Mouse (Mus musculus) CH12.LX (cell line): Measurements from ENCODE around the gene Exoc6b. TPM values are rescaled to one million over a fixed set of nuclear protein-coding genes. Genes with fewer than 3 reads are reported as not detected.

Source experiments
- DNase-seq: peaks from one replicate; pipeline ENCODE4 v3.0.0-alpha.2; 2013; ENCODE audit errors: extremely low read depth
- H3K27ac ChIP-seq: 2 replicates; pipeline ENCODE4 v1.5.1; 2012; ENCODE audit warnings: low read depth, mild to moderate bottlenecking, control low read depth, moderate library complexity; ENCODE audit not compliant: insufficient read depth
- H3K27me3 ChIP-seq: replicated peaks from 2 replicates; pipeline ENCODE3; 2012; ENCODE audit warnings: inconsistent platforms
- H3K36me3 ChIP-seq, 2 experiments: replicated peaks in 1 of 2; 2 replicates each; pipeline versions ENCODE3 to v1.6.1; 2012; ENCODE audit warnings: inconsistent platforms in 1 of 2, low read length in 1 of 2, mild to moderate bottlenecking in 1 of 2, mixed read lengths in 1 of 2, moderate library complexity in 1 of 2; ENCODE audit not compliant: control insufficient read depth in 1 of 2, insufficient read depth in 1 of 2
- H3K4me1 ChIP-seq, 2 experiments: 2 replicates each; pipeline ENCODE4 v1.6.1; 2012; ENCODE audit warnings: inconsistent platforms in 1 of 2, moderate library complexity in 1 of 2; ENCODE audit not compliant: insufficient read depth in 2 of 2, control insufficient read depth in 1 of 2
- H3K4me2 ChIP-seq: 2 replicates; pipeline ENCODE4 v1.6.1; 2012; ENCODE audit warnings: low read depth, mild to moderate bottlenecking, control low read depth; ENCODE audit not compliant: poor library complexity, insufficient read depth, severe bottlenecking
- H3K4me3 ChIP-seq, 3 experiments: fragments of 150-350 bp in 1 of 3; sonication (generic) in 1 of 3; replicated peaks in 1 of 3; 2 replicates each; pipeline versions ENCODE3 to v1.5.1; 2011 to 2012; ENCODE audit warnings: low read depth in 2 of 3, low read length in 2 of 3, mild to moderate bottlenecking in 2 of 3, moderate library complexity in 2 of 3, control low read depth in 1 of 3, improper control_type of control experiment in 1 of 3, inconsistent platforms in 1 of 3, mixed read lengths in 1 of 3; ENCODE audit not compliant: poor library complexity in 1 of 3
- H3K79me2 ChIP-seq: replicated peaks from 2 replicates; pipeline ENCODE4 v1.6.1; 2012; ENCODE audit warnings: mild to moderate bottlenecking, moderate library complexity; ENCODE audit not compliant: control insufficient read depth, poor library complexity, insufficient read depth, severe bottlenecking; ENCODE audit errors: extremely low read depth
- H3K9ac ChIP-seq: 2 replicates; pipeline ENCODE4 v1.6.1; 2012; ENCODE audit warnings: low read depth, mild to moderate bottlenecking, control low read depth, moderate library complexity; ENCODE audit not compliant: insufficient read depth
- H3K9me3 ChIP-seq: replicated peaks from 2 replicates; pipeline ENCODE3; 2012; ENCODE audit warnings: low read length, inconsistent platforms, mixed read lengths
- CTCF ChIP-seq, 2 experiments: IDR thresholded peaks in 1 of 2; conservative IDR thresholded peaks in 1 of 2; 2 replicates each; pipeline ENCODE4 v1.5.1; 2011 to 2012; ENCODE audit warnings: low read depth in 2 of 2, low read length in 2 of 2, improper control_type of control experiment in 1 of 2, inconsistent platforms in 1 of 2, mild to moderate bottlenecking in 1 of 2, moderate library complexity in 1 of 2
- E2F4 ChIP-seq: IDR thresholded peaks from 2 replicates; pipeline ENCODE4 v1.6.1; 2011; ENCODE audit warnings: low read depth, low read length, improper control_type of control experiment; ENCODE audit not compliant: insufficient replicate concordance
- ELF1 ChIP-seq: IDR thresholded peaks from 2 replicates; pipeline ENCODE4 v1.6.1; 2014; ENCODE audit warnings: low read depth, mild to moderate bottlenecking, inconsistent platforms, low read length, improper control_type of control experiment
- EP300 ChIP-seq: IDR thresholded peaks from 2 replicates; pipeline ENCODE4 v1.6.1; 2011; ENCODE audit warnings: low read length, improper control_type of control experiment
- ETS1 ChIP-seq: conservative IDR thresholded peaks from 2 replicates; pipeline ENCODE4 v1.6.1; 2012; ENCODE audit warnings: low read depth, mild to moderate bottlenecking, inconsistent platforms, low read length, improper control_type of control experiment, moderate library complexity
- GABPA ChIP-seq: IDR thresholded peaks from 2 replicates; pipeline ENCODE4 v1.6.1; 2012; ENCODE audit warnings: low read depth, low read length, improper control_type of control experiment, inconsistent platforms; ENCODE audit not compliant: insufficient replicate concordance
- KAT2A ChIP-seq: IDR thresholded peaks from 2 replicates; pipeline ENCODE4 v1.6.1; 2012; ENCODE audit warnings: low read length, improper control_type of control experiment, inconsistent platforms; ENCODE audit not compliant: insufficient replicate concordance
- MAFK ChIP-seq: IDR thresholded peaks from 2 replicates; pipeline ENCODE4 v1.6.1; 2011; ENCODE audit warnings: low read length, improper control_type of control experiment; ENCODE audit not compliant: insufficient replicate concordance
- MAX ChIP-seq: IDR thresholded peaks from 2 replicates; pipeline ENCODE4 v1.6.1; 2011; ENCODE audit warnings: low read length, improper control_type of control experiment
- MXI1 ChIP-seq: IDR thresholded peaks from 2 replicates; pipeline ENCODE4 v1.6.1; 2011; ENCODE audit warnings: mild to moderate bottlenecking, low read depth, low read length, improper control_type of control experiment
- NELFE ChIP-seq: IDR thresholded peaks from 2 replicates; pipeline ENCODE4 v1.6.1; 2011; ENCODE audit warnings: low read depth, low read length, improper control_type of control experiment
- NRF1 ChIP-seq: IDR thresholded peaks from 2 replicates; pipeline ENCODE4 v1.6.1; 2014; ENCODE audit warnings: low read depth, mild to moderate bottlenecking, inconsistent platforms, low read length, improper control_type of control experiment, moderate library complexity
- PAX5 ChIP-seq: IDR thresholded peaks from 2 replicates; pipeline ENCODE4 v1.6.1; 2012; ENCODE audit warnings: low read length, inconsistent platforms, mixed read lengths
- POLR2AphosphoS2 ChIP-seq: IDR thresholded peaks from 2 replicates; pipeline ENCODE4 v1.6.1; 2011; ENCODE audit warnings: low read depth, low read length, improper control_type of control experiment
- RAD21 ChIP-seq: IDR thresholded peaks from 2 replicates; pipeline ENCODE4 v1.6.1; 2011; ENCODE audit warnings: low read depth, mild to moderate bottlenecking, low read length, improper control_type of control experiment, moderate library complexity
- SIN3A ChIP-seq: IDR thresholded peaks from 2 replicates; pipeline ENCODE4 v1.6.1; 2012; ENCODE audit warnings: low read length, improper control_type of control experiment, inconsistent platforms
- SMC3 ChIP-seq: IDR thresholded peaks from 2 replicates; pipeline ENCODE4 v1.6.1; 2011; ENCODE audit warnings: low read depth, low read length, improper control_type of control experiment
- UBTF ChIP-seq: IDR thresholded peaks from 2 replicates; pipeline ENCODE4 v1.6.1; 2012; ENCODE audit warnings: low read depth, mild to moderate bottlenecking, inconsistent platforms, low read length, improper control_type of control experiment, moderate library complexity
- USF2 ChIP-seq: conservative IDR thresholded peaks from 2 replicates; pipeline ENCODE4 v1.6.1; 2011; ENCODE audit warnings: low read depth, low read length, improper control_type of control experiment
- ZC3H11A ChIP-seq: IDR thresholded peaks from 2 replicates; pipeline ENCODE4 v1.6.1; 2012; ENCODE audit warnings: low read depth, mild to moderate bottlenecking, inconsistent platforms, low read length, improper control_type of control experiment
- ZMIZ1 ChIP-seq: IDR thresholded peaks from 2 replicates; pipeline ENCODE4 v1.6.1; 2012; ENCODE audit warnings: low read depth, mild to moderate bottlenecking, inconsistent platforms, low read length, improper control_type of control experiment
- dilution Hi-C: fragments of 300-500 bp; cut with MboI; formaldehyde crosslinking; loops from 2 replicates; pipeline ENCODE4 v1.14.3; 2020; ENCODE audit warnings: low sequenced_read_pairs; ENCODE audit not compliant: extremely low pct_unique_long_range_greater_than_20kb, extremely low pct_ligation_motif_present
- in situ Hi-C: fragments of 300-500 bp; cut with MboI; formaldehyde crosslinking; loops from 3 replicates; pipeline ENCODE4 v1.14.3; 2019; ENCODE audit warnings: low sequenced_read_pairs, low pct_ligation_motif_present, low pct_unique_long_range_greater_than_20kb, mixed read lengths
- polyA plus RNA-seq: library from polyadenylated mRNA; unstranded; fragments of >175 nt; gene quantifications from 2 replicates; pipeline ENCODE4 v1.2.1, GENCODE M21; 2012; ENCODE audit warnings: low read depth; ENCODE audit not compliant: insufficient read length
- total RNA-seq, 2 experiments: library from RNA; depleted of rRNA; stranded (reverse); fragments of 300-350 nt in 1 of 2; fragments of >200 nt in 1 of 2; gene quantifications; 2 replicates each; pipeline ENCODE4 v1.2.3; 2012 to 2014

Exoc6b gene
- total and polyA plus RNA-seq, 3 experiments: 1.7 to 5.2 (median 3.5) TPM

GRCm38 (mm10) chr6:84863816-84864375 is 205.4 kb downstream of the Exoc6b start:
- no peaks in the 10 kb centered on the region for H3K36me3 ChIP-seq
- H3K9ac ChIP-seq: no peak overlapping the region
- TF ChIP-seq MXI1 (no peak), UBTF (no peak), SIN3A (no peak), RAD21 (no peak), POLR2AphosphoS2 (no peak), KAT2A (no peak), NELFE (no peak), EP300 (no peak), ELF1 (no peak), ZMIZ1 (no peak), E2F4 (no peak), ZC3H11A (no peak)
- H3K4me1 ChIP-seq: no peaks in the 10 kb centered on the region
- H3K4me3 ChIP-seq: no peak overlapping the region
- no peak overlapping the region for H3K27ac ChIP-seq
- H3K4me2 ChIP-seq: no peak overlapping the region
- H3K79me2 ChIP-seq: no peaks in the 10 kb centered on the region
- no peak for DNase-seq
- dilution Hi-C loops: no loop called here
- in situ Hi-C loops: no loop called here
- no peaks in the 10 kb centered on the region for H3K27me3 ChIP-seq
- no peaks in the 10 kb centered on the region for H3K9me3 ChIP-seq

GRCm38 (mm10) chr6:84845665-84846064 is 223.6 kb downstream of the Exoc6b start:
- Histone ChIP-seq H3K27me3 (no peaks in the 10 kb centered on the region), H3K4me1 (no peaks in the 10 kb centered on the region), H3K4me2 (no peak overlapping the region), H3K9me3 (no peaks in the 10 kb centered on the region), H3K27ac (no peak overlapping the region), H3K36me3 (peaks cover 0 to 1% of the 10 kb centered on the region in 2 experiments), H3K79me2 (no peaks in the 10 kb centered on the region), H3K4me3 (no peak overlapping the region), H3K9ac (no peak overlapping the region)
- dilution Hi-C loops: no loop called here
- TF ChIP-seq ZC3H11A: no peak
- in situ Hi-C loops: no loop called here
- DNase-seq: no peak

- Histone ChIP-seq H3K4me1 (no peaks in the 10 kb centered on the region), H3K4me3 (no peak overlapping the region), H3K4me2 (no peak overlapping the region), H3K9ac (no peak overlapping the region)
- DNase-seq: no peak
- dilution Hi-C loops: no loop called here
- TF ChIP-seq ETS1 (no peak), NRF1 (no peak), MAX (no peak), PAX5 (no peak), MXI1 (no peak), SMC3 (no peak), MAFK (no peak), ELF1 (no peak), GABPA (no peak), USF2 (no peak), KAT2A (no peak), UBTF (no peak), CTCF (conservative IDR thresholded peaks at IDR 0.05 in 1 of 2, IDR thresholded peaks at IDR 0.05 in 1 of 2; ENCODE audit: low read depth in 2 of 2, low read length in 2 of 2) (no peak)
- TF ChIP-seq, all 38 proteins: peak for 0
- Histone ChIP-seq H3K9me3 (no peaks in the 10 kb centered on the region), H3K79me2 (no peaks in the 10 kb centered on the region), H3K36me3 (peaks cover 0 to 1% of the 10 kb centered on the region in 2 experiments), H3K27ac (no peak overlapping the region), H3K27me3 (no peaks in the 10 kb centered on the region)
- in situ Hi-C loops: no loop called here
Measured at GRCm38 (mm10) chr6:84841138-84841537, 228.2 kb downstream of the Exoc6b start.
